Mouse (Mus musculus) forebrain, embryonic 15.5 days (tissue): Measurements from ENCODE around the gene Rtbdn. TPM values are rescaled to one million over a fixed set of nuclear protein-coding genes. Genes with fewer than 3 reads are reported as not detected.

Experiments used
- ATAC-seq: fragments of 200-750 bp; cut with Nextera tagmentation; replicated peaks from 2 replicates; pipeline ENCODE4 v1.8.0; 2017; ENCODE audit warnings: mild to moderate bottlenecking, moderate TSS enrichment, moderate library complexity
- H3K27ac ChIP-seq: fragments of 300-500 bp; sonication (generic); replicated peaks from 2 replicates; pipeline ENCODE4 v1.5.1; 2015; ENCODE audit warnings: mild to moderate bottlenecking, inconsistent platforms
- H3K27me3 ChIP-seq: fragments of 300-500 bp; sonication (generic); 2 replicates; pipeline ENCODE4 v1.6.1; 2015; ENCODE audit warnings: inconsistent platforms
- H3K36me3 ChIP-seq: fragments of 300-500 bp; sonication (generic); 2 replicates; pipeline ENCODE4 v1.6.1; 2015; ENCODE audit warnings: mild to moderate bottlenecking, inconsistent platforms
- H3K4me1 ChIP-seq: fragments of 300-500 bp; sonication (generic); 2 replicates; pipeline ENCODE4 v1.6.1; 2015; ENCODE audit warnings: inconsistent platforms
- H3K4me2 ChIP-seq: fragments of 300-500 bp; sonication (generic); replicated peaks from 2 replicates; pipeline ENCODE4 v1.6.1; 2015; ENCODE audit warnings: mild to moderate bottlenecking, inconsistent platforms
- H3K4me3 ChIP-seq: fragments of 300-500 bp; sonication (generic); 2 replicates; pipeline ENCODE4 v1.5.1; 2015; ENCODE audit warnings: mild to moderate bottlenecking, inconsistent platforms
- H3K9ac ChIP-seq: fragments of 300-500 bp; sonication (generic); replicated peaks from 2 replicates; pipeline ENCODE4 v1.6.1; 2015; ENCODE audit warnings: mild to moderate bottlenecking, inconsistent platforms
- H3K9me3 ChIP-seq: fragments of 300-500 bp; sonication (generic); 2 replicates; pipeline ENCODE4 v1.6.1; 2016; ENCODE audit warnings: inconsistent platforms
- WGBS: fragments of 180-500 bp; shearing (Covaris S2); methylation state at CpG from one replicate; pipeline ENCODE4 v1.1.7; 2015; ENCODE audit warnings: mixed read lengths; 5-methylcytosine and 5-hydroxymethylcytosine counted together
- polyA plus RNA-seq: library from polyadenylated mRNA; unstranded; fragments of >200 nt; fragmentation: Nextera tagmentation; extraction: Ambion mirVana; gene quantifications from 2 replicates; pipeline ENCODE4 v1.2.1, GENCODE M21; 2015

The Rtbdn gene
- polyA plus RNA-seq, 1 experiment from 2014 or later, result 2.0 TPM

- peaks cover 7% of the 10 kb centered on the region; the same call in 1 of the 2 replicates for H3K27me3 ChIP-seq
- peaks cover 51% of the 10 kb centered on the region for H3K36me3 ChIP-seq
- H3K9ac ChIP-seq, result peak overlapping the region; percentile 26; the same call in 1 of the 2 replicates
- peaks cover 11% of the 10 kb centered on the region for H3K4me1 ChIP-seq
- peak overlapping the region; percentile 51 for H3K4me2 ChIP-seq
- H3K27ac ChIP-seq, result no peak overlapping the region
- no peaks in the 10 kb centered on the region for H3K9me3 ChIP-seq
- peak; percentile 64; the same call in 1 of the 2 replicates for ATAC-seq
- H3K4me3 ChIP-seq, result peak overlapping the region; percentile 33
- WGBS, result 2% methylated on average over 52 of the region's 52 CpGs
These were observed 18.1 kb upstream of the Rtbdn start for GRCm38 (mm10) chr8:84928456-84929306.

GRCm38 (mm10) chr8:84930582-84930981, 16.2 kb upstream of the Rtbdn start:
- H3K4me2 ChIP-seq, result no peak overlapping the region
- no peak overlapping the region for H3K27ac ChIP-seq
- H3K4me3 ChIP-seq, result no peak overlapping the region
- WGBS, result 92% methylated on average over 13 of the region's 13 CpGs
- H3K27me3 ChIP-seq, result peaks cover 7% of the 10 kb centered on the region; the same call in 1 of the 2 replicates
- peaks cover 38% of the 10 kb centered on the region for H3K36me3 ChIP-seq
- no peak overlapping the region for H3K9ac ChIP-seq
- ATAC-seq, result no peak
- peaks cover 30% of the 10 kb centered on the region for H3K4me1 ChIP-seq
- H3K9me3 ChIP-seq, result no peaks in the 10 kb centered on the region

GRCm38 (mm10) chr8:84933767-84934559, 12.8 kb upstream of the Rtbdn start:
- peaks cover 7% of the 10 kb centered on the region; the same call in 1 of the 2 replicates for H3K27me3 ChIP-seq
- no peaks in the 10 kb centered on the region for H3K9me3 ChIP-seq
- H3K4me2 ChIP-seq, result peak overlapping the region; percentile 63
- no peak for ATAC-seq
- 0 out of 2 replicates have a peak overlapping the region, but pooled peaks have one; percentile 98 for H3K9ac ChIP-seq
- peaks cover 43% of the 10 kb centered on the region for H3K4me1 ChIP-seq
- peaks cover 21% of the 10 kb centered on the region for H3K36me3 ChIP-seq
- H3K27ac ChIP-seq, result no peak overlapping the region
- WGBS, result 84% methylated on average over 16 of the region's 16 CpGs
- peak overlapping the region; percentile 88 for H3K4me3 ChIP-seq

DNA sequence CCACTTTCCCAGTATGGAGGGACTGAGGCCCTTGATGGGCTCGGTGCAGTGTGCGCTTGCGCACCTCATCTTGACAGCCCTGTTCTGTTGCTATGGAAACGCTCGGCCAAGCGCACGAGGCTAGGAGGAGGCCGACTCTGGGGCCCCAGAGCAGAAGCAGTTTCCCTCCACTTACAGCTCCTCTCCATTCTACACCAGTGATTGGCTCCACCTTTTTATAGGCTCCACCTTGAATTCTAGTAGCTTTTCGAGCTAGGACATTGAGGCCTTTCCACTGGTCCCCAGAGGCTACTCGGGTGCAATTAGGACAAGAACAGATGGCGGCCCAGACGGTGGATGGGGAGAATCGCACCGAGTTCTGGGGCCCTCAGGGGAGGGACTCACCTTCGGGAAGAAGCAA, 11.9 kb upstream of the Rtbdn start:
- WGBS, result 1% methylated on average over 15 of the region's 15 CpGs
- Histone ChIP-seq H3K9ac (peak overlapping the region; percentile 98), H3K9me3 (no peaks in the 10 kb centered on the region), H3K27me3 (peaks cover 7% of the 10 kb centered on the region; the same call in 1 of the 2 replicates), H3K36me3 (peaks cover 21% of the 10 kb centered on the region), H3K4me2 (peak overlapping the region; percentile 63), H3K4me1 (peaks cover 36% of the 10 kb centered on the region), H3K27ac (peak overlapping the region; percentile 93), H3K4me3 (peak overlapping the region; percentile 88)
- peak; percentile 66 for ATAC-seq

DNA sequence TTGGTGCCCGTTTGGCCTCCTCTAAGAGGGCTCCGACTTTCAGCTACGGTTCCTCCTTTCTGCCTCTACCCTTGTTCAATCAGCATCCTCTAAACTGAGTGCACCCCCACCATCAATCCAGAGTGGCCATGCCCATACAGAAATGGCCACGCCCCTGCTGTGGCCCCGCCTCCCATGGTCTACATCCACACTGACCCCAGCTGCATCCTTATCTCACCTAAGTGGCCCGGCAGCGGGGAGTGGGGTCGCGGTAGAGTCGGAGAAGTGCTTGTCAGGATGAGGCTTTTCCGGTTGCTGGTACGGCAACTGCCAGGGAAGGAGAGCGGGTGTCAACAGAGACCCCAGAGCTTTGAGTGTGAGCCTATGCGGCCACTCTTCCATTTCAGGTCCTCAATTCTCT, 11.3 kb upstream of the Rtbdn start:
- peak overlapping the region; percentile 98 for H3K9ac ChIP-seq
- peaks cover 36% of the 10 kb centered on the region for H3K4me1 ChIP-seq
- H3K4me2 ChIP-seq, result peak overlapping the region; percentile 63
- H3K9me3 ChIP-seq, result no peaks in the 10 kb centered on the region
- peaks cover 15% of the 10 kb centered on the region for H3K36me3 ChIP-seq
- peak; percentile 2; the same call in 1 of the 2 replicates for ATAC-seq
- H3K27me3 ChIP-seq, result peaks cover 4% of the 10 kb centered on the region; the same call in 1 of the 2 replicates
- 11% methylated on average over 14 of the region's 14 CpGs for WGBS
- H3K27ac ChIP-seq, result peak overlapping the region; percentile 93; the same call in 1 of the 2 replicates
- peak overlapping the region; percentile 88 for H3K4me3 ChIP-seq

GRCm38 (mm10) chr8:84936041-84936961, 10.5 kb upstream of the Rtbdn start:
- H3K4me2 ChIP-seq, result peak overlapping the region; percentile 63
- peak overlapping the region; percentile 93 for H3K27ac ChIP-seq
- H3K4me3 ChIP-seq, result peak overlapping the region; percentile 88
- H3K4me1 ChIP-seq, result peaks cover 36% of the 10 kb centered on the region
- H3K9ac ChIP-seq, result peak overlapping the region; percentile 98
- no peaks in the 10 kb centered on the region for H3K27me3 ChIP-seq
- ATAC-seq, result peak; percentile 46
- peaks cover 11% of the 10 kb centered on the region for H3K36me3 ChIP-seq
- H3K9me3 ChIP-seq, result no peaks in the 10 kb centered on the region
- 14% methylated on average over 23 of the region's 23 CpGs for WGBS

- H3K4me3 ChIP-seq, result peak within 1 kb of the TSS; percentile 88
- peaks cover 36% of the 10 kb centered on the region for H3K4me1 ChIP-seq
- WGBS, result under 1% methylated on average over 47 of the region's 50 CpGs
- peak within 1 kb of the TSS; percentile 93 for H3K27ac ChIP-seq
- H3K9me3 ChIP-seq, result no peaks in the 10 kb centered on the region
- H3K4me2 ChIP-seq, result peak within 1 kb of the TSS; percentile 63
- peaks cover 8% of the 10 kb centered on the region; the same call in 1 of the 2 replicates for H3K36me3 ChIP-seq
- H3K27me3 ChIP-seq, result no peaks in the 10 kb centered on the region
- H3K9ac ChIP-seq, result peak within 1 kb of the TSS; percentile 98
- peak; percentile 60 for ATAC-seq
These were observed 9.7 kb upstream of the Rtbdn start, which contains the start of gene Mast1 for GRCm38 (mm10) chr8:84936962-84937546. TSS of gene Mast1 (minus strand) at chr8:84937359.

GRCm38 (mm10) chr8:84937620-84938485, 8.9 kb upstream of the Rtbdn start:
- no peaks in the 10 kb centered on the region for H3K9me3 ChIP-seq
- H3K27ac ChIP-seq, result peak overlapping the region; percentile 93
- H3K9ac ChIP-seq, result peak overlapping the region; percentile 98; the same call in 1 of the 2 replicates
- WGBS, result 66% methylated on average over 13 of the region's 13 CpGs
- ATAC-seq, result no peak
- peak overlapping the region; percentile 88 for H3K4me3 ChIP-seq
- no peaks in the 10 kb centered on the region for H3K27me3 ChIP-seq
- 0 out of 2 replicates have a peak, but pooled peaks cover under 1% of the 10 kb centered on the region for H3K36me3 ChIP-seq
- peaks cover 36% of the 10 kb centered on the region for H3K4me1 ChIP-seq
- H3K4me2 ChIP-seq, result peak overlapping the region; percentile 63

DNA sequence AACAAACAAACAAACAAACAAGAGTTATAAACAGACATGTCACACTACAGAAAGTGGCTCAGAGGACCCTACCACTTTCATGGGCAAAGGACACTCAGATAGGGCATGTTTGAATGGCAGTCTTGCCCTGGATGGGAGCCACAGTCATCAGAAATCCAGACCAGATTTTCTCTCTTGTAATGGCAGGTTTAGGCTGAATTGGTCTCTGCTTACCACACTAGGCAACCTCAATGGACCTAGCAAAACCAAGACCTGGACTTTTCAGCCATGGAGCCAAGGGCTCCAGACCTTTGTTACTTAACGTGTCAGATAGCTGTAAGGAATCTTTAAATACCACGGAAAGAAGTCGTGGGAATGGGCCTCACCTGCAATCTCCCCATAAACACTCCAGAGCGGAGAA, 3.1 kb upstream of the Rtbdn start:
- no peak overlapping the region for H3K4me3 ChIP-seq
- H3K9me3 ChIP-seq, result no peaks in the 10 kb centered on the region
- peaks cover 29% of the 10 kb centered on the region for H3K4me1 ChIP-seq
- H3K9ac ChIP-seq, result no peak overlapping the region
- 15% methylated on average over 4 of the region's 4 CpGs for WGBS
- peaks cover 40% of the 10 kb centered on the region for H3K27me3 ChIP-seq
- 0 out of 2 replicates have a peak overlapping the region, but pooled peaks have one; percentile 78 for H3K4me2 ChIP-seq
- H3K36me3 ChIP-seq, result no peaks in the 10 kb centered on the region
- no peak for ATAC-seq
- H3K27ac ChIP-seq, result no peak overlapping the region
